Mouse (Mus musculus) neutrophil, adult 59 days (primary cell): ENCODE data around the gene Ndufa5. TPM values are rescaled to one million over a fixed set of nuclear protein-coding genes. Genes with fewer than 3 reads are reported as not detected.

Experiments used
- total RNA-seq, 2 experiments: library from RNA; stranded (reverse); gene quantifications; 1 replicate in 1 of 2; 2 replicates in 1 of 2; pipeline ENCODE4 v1.2.4; 2023

Gene Ndufa5
- total RNA-seq = 10 to 100 TPM; 32.4 to 34.2 TPM

DNA sequence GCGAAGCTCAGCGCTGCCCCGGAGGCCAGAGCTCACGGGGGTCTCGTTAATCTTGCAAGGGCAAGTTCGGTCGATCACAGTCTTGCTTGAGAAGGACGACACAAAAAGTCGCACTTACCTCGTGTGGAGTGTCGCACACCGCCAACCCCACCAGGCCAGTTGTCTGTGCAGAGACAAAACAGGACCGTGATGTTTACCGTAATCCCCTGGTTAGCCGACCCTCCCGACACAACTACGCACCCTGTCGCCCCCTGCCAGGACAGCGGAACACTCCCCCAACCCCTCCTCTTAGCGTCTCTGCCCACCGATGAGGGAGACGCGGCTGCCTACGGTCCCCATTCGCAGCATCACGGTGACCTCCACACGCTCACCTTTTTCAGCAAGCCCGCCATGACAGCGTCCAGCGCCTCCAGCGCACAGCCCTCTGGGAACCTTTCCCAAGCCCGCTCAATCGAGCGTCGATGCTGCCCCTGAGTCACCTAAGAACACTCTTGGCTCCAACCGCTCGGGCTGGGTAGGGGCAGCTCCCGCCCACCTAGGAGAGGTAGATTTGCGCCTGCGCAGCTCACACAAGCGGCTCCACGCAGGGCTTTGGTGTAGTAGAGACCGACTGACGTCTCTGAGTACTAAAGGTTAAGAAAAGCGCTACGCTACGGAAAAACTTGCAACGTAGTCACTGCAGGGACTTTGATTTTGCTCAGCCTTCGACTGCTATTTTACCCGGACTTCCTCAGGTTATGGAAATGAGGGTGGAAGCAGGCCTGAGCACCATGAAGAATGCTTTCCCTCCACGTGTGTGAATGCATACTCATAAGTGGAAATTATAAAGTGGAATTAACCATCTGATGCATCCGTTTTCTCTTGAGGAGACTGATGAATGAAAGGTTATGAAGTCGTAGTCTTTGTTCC is at the start of gene Ndufa5:
TSS of gene Ndufa5 (minus strand) at position 859 of the 909 bp plus-strand sequence.

DNA sequence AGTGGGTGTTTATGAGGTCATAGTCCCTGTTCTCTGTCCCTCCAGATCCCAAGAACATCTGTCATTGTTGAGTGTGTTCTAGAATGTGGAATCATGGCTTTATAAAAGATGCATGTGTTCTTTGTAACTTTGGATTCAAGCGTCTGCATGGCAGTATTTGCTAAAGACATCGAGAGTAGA is 141 bp upstream of the Ndufa5 start, which contains the start of gene Asb15:
TSS of gene Asb15 (plus strand) at position 81 of the 180 bp plus-strand sequence.

GRCm38 (mm10) chr6:24514552-24515284 is 13.1 kb downstream of the Ndufa5 start, which contains the start of gene Iqub:
Gene Iqub, minus strand, starts transcription at chr6:24515067.

Other genes with a start within 250 kb of the Ndufa5 start
- not detected for gene Iqub, start 12.9 kb downstream of the Ndufa5 start, total RNA-seq
- gene Asb15, start 131 bp upstream of the Ndufa5 start, total RNA-seq = not detected
- not detected for gene Lmod2, start 69.7 kb upstream of the Ndufa5 start, total RNA-seq
- gene Wasl, start 137.0 kb upstream of the Ndufa5 start, total RNA-seq = 10 to 100 TPM; 25.2 to 25.5 TPM
- not detected for gene Hyal6, start 205.2 kb upstream of the Ndufa5 start, total RNA-seq
- not detected for gene Hyal4, start 220.3 kb upstream of the Ndufa5 start, total RNA-seq